Mouse (Mus musculus) hindbrain, embryonic 10.5 days (tissue): Measurements from ENCODE around the gene Usp21. TPM values are rescaled to one million over a fixed set of nuclear protein-coding genes. Genes with fewer than 3 reads are reported as not detected.

ENCODE experiments used
- DNase-seq: peaks from one replicate; pipeline ENCODE4 v3.0.0-alpha.2; 2017; ENCODE audit warnings: low spot score
- H3K27ac ChIP-seq: fragments of 300-500 bp; sonication (generic); 2 replicates; pipeline ENCODE4 v1.5.1; 2016; ENCODE audit warnings: mild to moderate bottlenecking, moderate library complexity
- H3K27me3 ChIP-seq: fragments of 300-500 bp; sonication (generic); 2 replicates; pipeline ENCODE4 v1.6.1; 2016; ENCODE audit warnings: mild to moderate bottlenecking; ENCODE audit not compliant: poor library complexity, insufficient read depth, severe bottlenecking
- H3K36me3 ChIP-seq: fragments of 300-500 bp; sonication (generic); 2 replicates; pipeline ENCODE4 v1.6.1; 2016; ENCODE audit warnings: mild to moderate bottlenecking, moderate library complexity
- H3K4me1 ChIP-seq: fragments of 300-500 bp; sonication (generic); replicated peaks from 2 replicates; pipeline ENCODE4 v1.6.1; 2016; ENCODE audit warnings: mild to moderate bottlenecking
- H3K4me3 ChIP-seq: fragments of 300-500 bp; sonication (generic); 2 replicates; pipeline ENCODE4 v1.5.1; 2016; ENCODE audit warnings: mild to moderate bottlenecking, moderate library complexity
- H3K9me3 ChIP-seq: fragments of 300-500 bp; sonication (generic); 2 replicates; pipeline ENCODE4 v1.6.1; 2016; ENCODE audit warnings: mild to moderate bottlenecking, moderate library complexity
- WGBS: fragments of 180-500 bp; shearing (Covaris S2); methylation state at CpG from one replicate; pipeline ENCODE4 v1.1.7; 2016; 5-methylcytosine and 5-hydroxymethylcytosine counted together
- polyA plus RNA-seq: library from polyadenylated mRNA; unstranded; fragments of >200 nt; fragmentation: Nextera tagmentation; extraction: Ambion mirVana; gene quantifications from 2 replicates; pipeline ENCODE4 v1.2.1, GENCODE M21; 2016

Usp21 gene
- polyA plus RNA-seq, 1 experiment from 2014 or later, result 111 TPM

GRCm38 (mm10) chr1:171281528-171281923, 6.3 kb downstream of the Usp21 start:
- H3K27ac ChIP-seq, result peak overlapping the region; percentile 87
- H3K9me3 ChIP-seq, result no peaks in the 10 kb centered on the region
- H3K27me3 ChIP-seq, result no peaks in the 10 kb centered on the region
- WGBS, result 0% methylated on average over 10 of the region's 10 CpGs
- H3K4me1 ChIP-seq, result peaks cover 38% of the 10 kb centered on the region
- peak; percentile 80 for DNase-seq
- H3K4me3 ChIP-seq, result peak overlapping the region; percentile 78
- H3K36me3 ChIP-seq, result peaks cover 73% of the 10 kb centered on the region

GRCm38 (mm10) chr1:171280916-171281527, 6.8 kb downstream of the Usp21 start, which contains the start of gene Ppox:
Ppox (minus strand) TSS chr1:171281186.
- H3K36me3 ChIP-seq, result peaks cover 73% of the 10 kb centered on the region
- peaks cover 33% of the 10 kb centered on the region for H3K4me1 ChIP-seq
- H3K4me3 ChIP-seq, result peak within 1 kb of the TSS; percentile 78
- DNase-seq, result peak; percentile 92
- H3K27ac ChIP-seq, result peak within 1 kb of the TSS; percentile 87
- WGBS, result under 1% methylated on average over 26 of the region's 26 CpGs
- no peaks in the 10 kb centered on the region for H3K27me3 ChIP-seq
- H3K9me3 ChIP-seq, result no peaks in the 10 kb centered on the region

GRCm38 (mm10) chr1:171280250-171280915, 7.4 kb downstream of the Usp21 start:
- H3K27ac ChIP-seq, result peak overlapping the region; percentile 84
- 2% methylated on average over 25 of the region's 25 CpGs for WGBS
- peak; percentile 5 for DNase-seq
- no peaks in the 10 kb centered on the region for H3K9me3 ChIP-seq
- no peaks in the 10 kb centered on the region for H3K27me3 ChIP-seq
- peaks cover 28% of the 10 kb centered on the region for H3K4me1 ChIP-seq
- peak overlapping the region; percentile 78 for H3K4me3 ChIP-seq
- H3K36me3 ChIP-seq, result peaks cover 73% of the 10 kb centered on the region

GRCm38 (mm10) chr1:171279721-171280120, 8.1 kb downstream of the Usp21 start:
- Histone ChIP-seq H3K4me1 (peaks cover 24% of the 10 kb centered on the region), H3K4me3 (peak overlapping the region; percentile 78), H3K27ac (no peak overlapping the region; the same call in 1 of the 2 replicates), H3K36me3 (peaks cover 73% of the 10 kb centered on the region), H3K9me3 (no peaks in the 10 kb centered on the region), H3K27me3 (no peaks in the 10 kb centered on the region)
- 63% methylated on average over 5 of the region's 5 CpGs for WGBS
- DNase-seq, result no peak

GRCm38 (mm10) chr1:171279012-171279705, 8.6 kb downstream of the Usp21 start:
- Histone ChIP-seq H3K4me3 (peak overlapping the region; percentile 78), H3K27ac (no peak overlapping the region), H3K4me1 (peaks cover 24% of the 10 kb centered on the region), H3K27me3 (no peaks in the 10 kb centered on the region), H3K36me3 (peaks cover 73% of the 10 kb centered on the region), H3K9me3 (no peaks in the 10 kb centered on the region)
- DNase-seq, result no peak
- WGBS, result 88% methylated on average over 14 of the region's 14 CpGs

GRCm38 (mm10) chr1:171278436-171278835, 9.4 kb downstream of the Usp21 start:
- Histone ChIP-seq H3K36me3 (peaks cover 73% of the 10 kb centered on the region), H3K27ac (no peak overlapping the region), H3K4me1 (peaks cover 24% of the 10 kb centered on the region), H3K4me3 (no peak overlapping the region), H3K27me3 (no peaks in the 10 kb centered on the region), H3K9me3 (no peaks in the 10 kb centered on the region)
- 94% methylated on average over 8 of the region's 8 CpGs for WGBS
- DNase-seq, result no peak

GRCm38 (mm10) chr1:171277736-171278135, 10.1 kb downstream of the Usp21 start:
- H3K36me3 ChIP-seq, result peaks cover 73% of the 10 kb centered on the region

GRCm38 (mm10) chr1:171276110-171276748, 11.6 kb downstream of the Usp21 start:
- Histone ChIP-seq H3K36me3 (peaks cover 78% of the 10 kb centered on the region), H3K9me3 (no peaks in the 10 kb centered on the region), H3K27me3 (no peaks in the 10 kb centered on the region), H3K27ac (no peak overlapping the region), H3K4me1 (peaks cover 18% of the 10 kb centered on the region), H3K4me3 (no peak overlapping the region)
- no peak for DNase-seq
- 96% methylated on average over 14 of the region's 14 CpGs for WGBS

More at GRCm38 (mm10) chr1:171277736-171278135, 10.1 kb downstream of the Usp21 start:
- DNase-seq, result no peak
- Histone ChIP-seq H3K27ac (no peak overlapping the region), H3K4me1 (peaks cover 24% of the 10 kb centered on the region), H3K4me3 (no peak overlapping the region), H3K27me3 (no peaks in the 10 kb centered on the region), H3K9me3 (no peaks in the 10 kb centered on the region)
- 87% methylated on average over 10 of the region's 10 CpGs for WGBS

GRCm38 (mm10) chr1:171275144-171275734, 12.6 kb downstream of the Usp21 start:
- H3K36me3 ChIP-seq, result peaks cover 78% of the 10 kb centered on the region
- H3K27me3 ChIP-seq, result no peaks in the 10 kb centered on the region
- no peak overlapping the region for H3K4me3 ChIP-seq
- H3K4me1 ChIP-seq, result peaks cover 23% of the 10 kb centered on the region
- no peaks in the 10 kb centered on the region for H3K9me3 ChIP-seq
- no peak for DNase-seq
- 87% methylated on average over 11 of the region's 11 CpGs for whole genome bisulfite sequencing
- no peak overlapping the region for H3K27ac ChIP-seq

GRCm38 (mm10) chr1:171274171-171274570, 13.6 kb downstream of the Usp21 start:
- Histone ChIP-seq H3K27ac (no peak overlapping the region), H3K4me3 (no peak overlapping the region), H3K27me3 (no peaks in the 10 kb centered on the region), H3K36me3 (peaks cover 76% of the 10 kb centered on the region), H3K4me1 (peaks cover 22% of the 10 kb centered on the region), H3K9me3 (no peaks in the 10 kb centered on the region)
- no peak for DNase-seq
- 93% methylated on average over 12 of the region's 12 CpGs for WGBS

GRCm38 (mm10) chr1:171272086-171272485, 15.7 kb downstream of the Usp21 start:
- no peaks in the 10 kb centered on the region for H3K27me3 ChIP-seq
- 90% methylated on average over 3 of the region's 3 CpGs for WGBS
- H3K4me3 ChIP-seq, result peak overlapping the region; percentile 63; the same call in 1 of the 2 replicates

GRCm38 (mm10) chr1:171271622-171272021, 16.2 kb downstream of the Usp21 start:
- Histone ChIP-seq H3K4me3 (peak overlapping the region; percentile 63), H3K27ac (no peak overlapping the region), H3K4me1 (peaks cover 22% of the 10 kb centered on the region), H3K27me3 (no peaks in the 10 kb centered on the region), H3K9me3 (no peaks in the 10 kb centered on the region), H3K36me3 (peaks cover 51% of the 10 kb centered on the region)
- DNase-seq, result no peak
- 71% methylated on average over 10 of the region's 10 CpGs for WGBS

More at GRCm38 (mm10) chr1:171272086-171272485, 15.7 kb downstream of the Usp21 start:
- no peak for DNase-seq
- Histone ChIP-seq H3K4me1 (peaks cover 22% of the 10 kb centered on the region), H3K36me3 (peaks cover 55% of the 10 kb centered on the region), H3K27ac (no peak overlapping the region), H3K9me3 (no peaks in the 10 kb centered on the region)
